Mouse (Mus musculus): ENCODE data around the gene Cfap43. TPM values are rescaled to one million over a fixed set of nuclear protein-coding genes. Genes with fewer than 3 reads are reported as not detected.

Gene Cfap43
- polyA plus RNA-seq, 1 experiment: not detected

- Histone ChIP-seq H3K27me3 (ENCODE audit: control insufficient read depth, insufficient read depth, low read length) (peaks cover 5% of the 10 kb centered on the region), H3K36me3 (ENCODE audit: control insufficient read depth, insufficient read depth, low read length) (no peaks in the 10 kb centered on the region), H3K4me3 (ENCODE audit: extremely low read depth, insufficient read depth, insufficient read length) (no peak overlapping the region), H3K4me1 (ENCODE audit: control insufficient read depth, insufficient read depth, insufficient read length) (peaks cover 3% of the 10 kb centered on the region), H3K27ac (ENCODE audit: insufficient read depth, low read length) (no peak overlapping the region)
- DNase-seq (ENCODE audit: low read depth in 1 of 2, low spot score in 2 of 2): no peak
- 89% methylated on average over 5 of the region's 5 CpGs for WGBS
- no peak for TF ChIP-seq POLR2A (IDR thresholded peaks at IDR 0.05; ENCODE audit: low read depth, low read length)
Observed at GRCm38 (mm10) chr19:47834614-47835013, 84.5 kb downstream of the Cfap43 start.

DNA sequence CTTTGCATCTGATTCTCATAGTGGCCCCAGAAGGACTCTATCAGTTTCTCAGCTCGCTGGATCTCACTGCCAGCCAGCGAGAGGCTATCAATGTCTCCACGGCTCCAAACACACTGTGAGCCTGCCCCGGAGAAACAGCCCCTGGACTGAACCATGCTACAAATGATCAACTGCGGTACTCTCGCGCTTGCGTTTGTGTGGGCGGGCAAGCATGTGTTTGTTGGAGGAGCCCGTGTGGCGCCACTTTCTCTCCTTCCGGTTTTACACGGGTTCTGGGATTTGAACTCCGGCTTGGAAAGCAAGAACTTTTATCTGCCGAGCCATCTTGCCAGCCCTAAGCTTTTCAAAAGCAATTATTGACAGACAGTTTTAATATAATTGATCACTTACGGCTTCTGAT lies 86.8 kb downstream of the Cfap43 start:
- WGBS: 90% methylated on average over 16 of the region's 16 CpGs
- TF ChIP-seq POLR2A (IDR thresholded peaks at IDR 0.05; ENCODE audit: low read depth, low read length) (no peak), CTCF (IDR thresholded peaks at IDR 0.05; ENCODE audit: extremely low read depth, insufficient read depth, insufficient read length, insufficient replicate concordance) (no peak)
- no peak overlapping the region for H3K4me3 ChIP-seq (ENCODE audit: extremely low read depth, insufficient read depth, insufficient read length)
- no peak overlapping the region for H3K27ac ChIP-seq (ENCODE audit: insufficient read depth, low read length)
- no peaks in the 10 kb centered on the region for H3K36me3 ChIP-seq (ENCODE audit: control insufficient read depth, insufficient read depth, low read length)
- no peak for DNase-seq (ENCODE audit: low read depth in 1 of 2, low spot score in 2 of 2)
- peaks cover 5% of the 10 kb centered on the region for H3K27me3 ChIP-seq (ENCODE audit: control insufficient read depth, insufficient read depth, low read length)
- peaks cover 3% of the 10 kb centered on the region for H3K4me1 ChIP-seq (ENCODE audit: control insufficient read depth, insufficient read depth, insufficient read length)

GRCm38 (mm10) chr19:47831111-47831510 lies 88.0 kb downstream of the Cfap43 start:
- Histone ChIP-seq H3K27me3 (ENCODE audit: control insufficient read depth, insufficient read depth, low read length) (no peaks in the 10 kb centered on the region), H3K36me3 (ENCODE audit: control insufficient read depth, insufficient read depth, low read length) (no peaks in the 10 kb centered on the region), H3K27ac (ENCODE audit: insufficient read depth, low read length) (no peak overlapping the region), H3K4me1 (ENCODE audit: control insufficient read depth, insufficient read depth, insufficient read length) (no peaks in the 10 kb centered on the region), H3K4me3 (ENCODE audit: extremely low read depth, insufficient read depth, insufficient read length) (no peak overlapping the region)
- no peak for TF ChIP-seq POLR2A (IDR thresholded peaks at IDR 0.05; ENCODE audit: low read depth, low read length)
- no peak for TF ChIP-seq CTCF (IDR thresholded peaks at IDR 0.05; ENCODE audit: extremely low read depth, insufficient read depth, insufficient read length, insufficient replicate concordance)
- DNase-seq (ENCODE audit: low read depth in 1 of 2, low spot score in 2 of 2): no peak
- WGBS: 90% methylated on average over 8 of the region's 8 CpGs

- H3K27me3 ChIP-seq (ENCODE audit: control insufficient read depth, insufficient read depth, low read length): no peaks in the 10 kb centered on the region
- H3K4me3 ChIP-seq (ENCODE audit: extremely low read depth, insufficient read depth, insufficient read length): no peak overlapping the region
- WGBS: 90% methylated on average over 14 of the region's 14 CpGs
- no peaks in the 10 kb centered on the region for H3K4me1 ChIP-seq (ENCODE audit: control insufficient read depth, insufficient read depth, insufficient read length)
- TF ChIP-seq CTCF (IDR thresholded peaks at IDR 0.05; ENCODE audit: extremely low read depth, insufficient read depth, insufficient read length, insufficient replicate concordance) (no peak), POLR2A (IDR thresholded peaks at IDR 0.05; ENCODE audit: low read depth, low read length) (no peak)
- H3K36me3 ChIP-seq (ENCODE audit: control insufficient read depth, insufficient read depth, low read length): no peaks in the 10 kb centered on the region
- no peak overlapping the region for H3K27ac ChIP-seq (ENCODE audit: insufficient read depth, low read length)
- no peak for DNase-seq (ENCODE audit: low read depth in 1 of 2, low spot score in 2 of 2)
Observed at GRCm38 (mm10) chr19:47829913-47830450, 89.1 kb downstream of the Cfap43 start.

GRCm38 (mm10) chr19:47824026-47824425 lies 95.1 kb downstream of the Cfap43 start:
- no peaks in the 10 kb centered on the region for H3K4me1 ChIP-seq (ENCODE audit: control insufficient read depth, insufficient read depth, insufficient read length)
- DNase-seq (ENCODE audit: low read depth in 1 of 2, low spot score in 2 of 2): no peak
- no peak overlapping the region for H3K4me3 ChIP-seq (ENCODE audit: extremely low read depth, insufficient read depth, insufficient read length)
- H3K36me3 ChIP-seq (ENCODE audit: control insufficient read depth, insufficient read depth, low read length): no peaks in the 10 kb centered on the region
- no peak overlapping the region for H3K27ac ChIP-seq (ENCODE audit: insufficient read depth, low read length)
- TF ChIP-seq POLR2A (IDR thresholded peaks at IDR 0.05; ENCODE audit: low read depth, low read length) (no peak), CTCF (IDR thresholded peaks at IDR 0.05; ENCODE audit: extremely low read depth, insufficient read depth, insufficient read length, insufficient replicate concordance) (no peak)
- no peaks in the 10 kb centered on the region for H3K27me3 ChIP-seq (ENCODE audit: control insufficient read depth, insufficient read depth, low read length)
- WGBS: 80% methylated on average over 5 of the region's 5 CpGs

DNA sequence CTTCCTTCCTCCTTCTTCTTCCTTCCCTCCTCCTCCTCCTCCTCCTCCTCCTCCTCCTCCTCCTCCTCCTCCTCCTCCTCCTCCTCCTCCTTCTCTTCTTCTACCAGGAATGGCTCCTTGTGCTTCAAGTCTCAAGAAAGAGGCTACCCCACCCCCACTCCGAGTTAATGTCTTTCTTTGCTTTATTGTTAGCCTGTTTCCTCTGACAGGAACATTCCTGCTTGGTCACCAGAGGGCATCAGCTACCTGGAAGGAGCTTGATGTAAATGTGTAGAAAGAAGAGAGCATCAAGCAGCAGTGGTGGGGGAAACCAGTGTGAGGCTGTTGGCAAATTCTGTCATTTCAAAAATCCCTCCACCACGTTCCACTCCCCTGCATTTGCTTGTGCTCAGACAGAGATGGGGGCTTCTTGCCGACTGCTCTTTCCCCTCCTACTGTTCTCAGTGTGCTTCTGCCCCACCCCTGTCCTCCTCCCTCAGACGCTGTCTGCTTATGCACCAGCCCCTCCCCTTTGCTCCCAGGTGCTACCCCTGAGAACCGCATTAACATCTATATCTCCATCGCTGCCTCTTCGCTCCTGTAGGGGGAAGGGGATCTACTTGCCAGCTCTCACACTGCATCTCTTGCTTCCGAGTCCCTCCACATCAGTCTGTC lies 96.8 kb downstream of the Cfap43 start:
- Histone ChIP-seq H3K27ac (ENCODE audit: insufficient read depth, low read length) (no peak overlapping the region), H3K36me3 (ENCODE audit: control insufficient read depth, insufficient read depth, low read length) (no peaks in the 10 kb centered on the region), H3K27me3 (ENCODE audit: control insufficient read depth, insufficient read depth, low read length) (no peaks in the 10 kb centered on the region), H3K4me3 (ENCODE audit: extremely low read depth, insufficient read depth, insufficient read length) (no peak overlapping the region), H3K4me1 (ENCODE audit: control insufficient read depth, insufficient read depth, insufficient read length) (no peaks in the 10 kb centered on the region)
- TF ChIP-seq POLR2A (IDR thresholded peaks at IDR 0.05; ENCODE audit: low read depth, low read length): no peak
- TF ChIP-seq CTCF (IDR thresholded peaks at IDR 0.05; ENCODE audit: extremely low read depth, insufficient read depth, insufficient read length, insufficient replicate concordance): no peak
- 28% methylated on average over 7 of the region's 8 CpGs for WGBS
- no peak for DNase-seq (ENCODE audit: low read depth in 1 of 2, low spot score in 2 of 2)

- H3K4me1 ChIP-seq (ENCODE audit: control insufficient read depth, insufficient read depth, insufficient read length): no peaks in the 10 kb centered on the region
- H3K36me3 ChIP-seq (ENCODE audit: control insufficient read depth, insufficient read depth, low read length): no peaks in the 10 kb centered on the region
- no peak overlapping the region for H3K4me3 ChIP-seq (ENCODE audit: extremely low read depth, insufficient read depth, insufficient read length)
- H3K27me3 ChIP-seq (ENCODE audit: control insufficient read depth, insufficient read depth, low read length): no peaks in the 10 kb centered on the region
- no peak for DNase-seq (ENCODE audit: low read depth in 1 of 2, low spot score in 2 of 2)
- no peak overlapping the region for H3K27ac ChIP-seq (ENCODE audit: insufficient read depth, low read length)
- 13% methylated on average over 7 of the region's 7 CpGs for WGBS
- TF ChIP-seq CTCF (IDR thresholded peaks at IDR 0.05; ENCODE audit: extremely low read depth, insufficient read depth, insufficient read length, insufficient replicate concordance): no peak
- no peak for TF ChIP-seq POLR2A (IDR thresholded peaks at IDR 0.05; ENCODE audit: low read depth, low read length)
Observed at GRCm38 (mm10) chr19:47821494-47821872, 97.6 kb downstream of the Cfap43 start.
